Mouse (Mus musculus): ENCODE measurements around the gene Mettl14.

DNA sequence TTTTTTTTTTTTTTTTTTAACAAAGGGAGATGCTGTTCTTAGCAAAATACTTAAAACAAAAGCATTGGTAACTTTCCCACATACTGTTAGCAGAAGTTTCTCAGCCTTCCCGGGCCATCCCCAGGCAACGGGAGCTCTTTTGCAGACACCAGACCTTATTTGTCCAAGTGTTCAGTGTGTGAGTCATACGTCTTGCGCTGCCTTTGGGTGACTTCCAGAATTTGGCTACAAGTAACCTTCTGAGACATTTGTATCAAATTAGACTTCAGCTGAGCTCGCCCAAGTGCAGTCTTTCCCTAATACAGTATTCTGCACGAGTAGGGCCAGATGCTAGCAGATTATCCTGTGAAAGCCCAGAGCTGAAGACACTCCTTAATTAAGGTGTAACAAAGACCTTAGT is 56.7 kb downstream of the Mettl14 start:
- no peak for TF ChIP-seq CTCF (IDR thresholded peaks at IDR 0.05; ENCODE audit: extremely low read depth, insufficient read depth, low read length)
- no peak for TF ChIP-seq POLR2A (IDR thresholded peaks at IDR 0.05; ENCODE audit: extremely low read depth, insufficient read depth, low read length)
